Mouse (Mus musculus): ENCODE results near the gene Cntn5. TPM values are rescaled to one million over a fixed set of nuclear protein-coding genes. Genes with fewer than 3 reads are reported as not detected.

Cntn5 gene
- total RNA-seq, 2 experiments from 2014 or later = not detected

- no peak for ATAC-seq (replicated peaks; ENCODE audit: low FRiP score, poor library complexity, severe bottlenecking)
Measured at GRCm38 (mm10) chr9:10268836-10269235, 635.7 kb downstream of the Cntn5 start.

- ATAC-seq (replicated peaks; ENCODE audit: low FRiP score, poor library complexity, severe bottlenecking) = no peak
Measured at GRCm38 (mm10) chr9:10265616-10266015, 639.0 kb downstream of the Cntn5 start.

- no peak for ATAC-seq (replicated peaks; ENCODE audit: low FRiP score, poor library complexity, severe bottlenecking)
Measured at GRCm38 (mm10) chr9:10233364-10233763, 671.2 kb downstream of the Cntn5 start.

- ATAC-seq (replicated peaks; ENCODE audit: low FRiP score, poor library complexity, severe bottlenecking) = no peak
Measured at GRCm38 (mm10) chr9:10232066-10232465, 672.5 kb downstream of the Cntn5 start.

- ATAC-seq (replicated peaks; ENCODE audit: low FRiP score, poor library complexity, severe bottlenecking) = no peak
Measured at GRCm38 (mm10) chr9:10230973-10231372, 673.6 kb downstream of the Cntn5 start.

- no peak for ATAC-seq (replicated peaks; ENCODE audit: low FRiP score, poor library complexity, severe bottlenecking)
Measured at GRCm38 (mm10) chr9:10229716-10230115, 674.9 kb downstream of the Cntn5 start.

GRCm38 (mm10) chr9:10226013-10226412, 678.6 kb downstream of the Cntn5 start:
- ATAC-seq (replicated peaks; ENCODE audit: low FRiP score, poor library complexity, severe bottlenecking) = no peak

GRCm38 (mm10) chr9:10186063-10186462, 718.5 kb downstream of the Cntn5 start:
- ATAC-seq (replicated peaks; ENCODE audit: low FRiP score, poor library complexity, severe bottlenecking) = no peak

GRCm38 (mm10) chr9:10170526-10170925, 734.0 kb downstream of the Cntn5 start:
- no peak for ATAC-seq (replicated peaks; ENCODE audit: low FRiP score, poor library complexity, severe bottlenecking)

GRCm38 (mm10) chr9:10121350-10122057, 783.1 kb downstream of the Cntn5 start:
- no peak for ATAC-seq (replicated peaks; ENCODE audit: low FRiP score, poor library complexity, severe bottlenecking)

GRCm38 (mm10) chr9:10116581-10116980, 788.0 kb downstream of the Cntn5 start:
- ATAC-seq (replicated peaks; ENCODE audit: low FRiP score, poor library complexity, severe bottlenecking) = no peak

GRCm38 (mm10) chr9:10109156-10109555, 795.4 kb downstream of the Cntn5 start:
- no peak for ATAC-seq (replicated peaks; ENCODE audit: low FRiP score, poor library complexity, severe bottlenecking)

- no peak for ATAC-seq (replicated peaks; ENCODE audit: low FRiP score, poor library complexity, severe bottlenecking)
Measured at GRCm38 (mm10) chr9:10107861-10108260, 796.7 kb downstream of the Cntn5 start.

- ATAC-seq (replicated peaks; ENCODE audit: low FRiP score, poor library complexity, severe bottlenecking) = no peak
Measured at GRCm38 (mm10) chr9:10101812-10102440, 802.6 kb downstream of the Cntn5 start.

- no peak for ATAC-seq (replicated peaks; ENCODE audit: low FRiP score, poor library complexity, severe bottlenecking)
Measured at GRCm38 (mm10) chr9:10076282-10076681, 828.3 kb downstream of the Cntn5 start.

- ATAC-seq (replicated peaks; ENCODE audit: low FRiP score, poor library complexity, severe bottlenecking) = no peak
Measured at GRCm38 (mm10) chr9:10073401-10073800, 831.2 kb downstream of the Cntn5 start.

- ATAC-seq (replicated peaks; ENCODE audit: low FRiP score, poor library complexity, severe bottlenecking) = no peak
Measured at GRCm38 (mm10) chr9:10072860-10073259, 831.7 kb downstream of the Cntn5 start.

GRCm38 (mm10) chr9:10071271-10071670, 833.3 kb downstream of the Cntn5 start:
- no peak for ATAC-seq (replicated peaks; ENCODE audit: low FRiP score, poor library complexity, severe bottlenecking)

GRCm38 (mm10) chr9:10044969-10045789, 859.4 kb downstream of the Cntn5 start:
- ATAC-seq (replicated peaks; ENCODE audit: low FRiP score, poor library complexity, severe bottlenecking) = no peak

GRCm38 (mm10) chr9:10043001-10043400, 861.6 kb downstream of the Cntn5 start:
- ATAC-seq (replicated peaks; ENCODE audit: low FRiP score, poor library complexity, severe bottlenecking) = no peak

GRCm38 (mm10) chr9:10015129-10015528, 889.4 kb downstream of the Cntn5 start:
- no peak for ATAC-seq (replicated peaks; ENCODE audit: low FRiP score, poor library complexity, severe bottlenecking)

Measured in erythroid progenitor cell, adult 5-6 weeks (primary cell).